Mouse (Mus musculus): ENCODE measurements around the gene Pole4.

GRCm38 (mm10) chr6:82613201-82613600 is 92.0 kb downstream of the Pole4 start:
- TF ChIP-seq CTCF (IDR thresholded peaks at IDR 0.05) (no peak), EP300 (IDR thresholded peaks at IDR 0.05) (no peak)

All from lung, postnatal 0 days (tissue).